Mouse (Mus musculus) frontal cortex, postnatal 25 days (tissue): Measurements from ENCODE around the gene Olfr644.

ENCODE experiments used
- DNase-seq, 2 experiments: peaks; one replicate each; pipeline ENCODE4 v3.0.0; 2022; ENCODE audit warnings: low spot score in 2 of 2

Olfr644 gene

GRCm38 (mm10) chr7:104071769-104072168, at the start of gene Olfr644:
Gene Olfr644, minus strand, starts transcription at chr7:104071869.
- no peak for DNase-seq

- no peak for DNase-seq
These were observed 33.0 kb upstream of the Olfr644 start, which contains the start of gene Olfr646 for GRCm38 (mm10) chr7:104104757-104104972. Gene Olfr646, plus strand, starts transcription at chr7:104104873.

- DNase-seq, result no peak
These were observed 32.5 kb upstream of the Olfr644 start for GRCm38 (mm10) chr7:104103913-104104756.

GRCm38 (mm10) chr7:104085365-104085764, 13.7 kb upstream of the Olfr644 start, which contains the start of gene Olfr645:
Gene Olfr645, minus strand, starts transcription at chr7:104085465.
- no peak for DNase-seq

GRCm38 (mm10) chr7:104061345-104061744, 10.3 kb downstream of the Olfr644 start, which contains the start of gene 4930516K23Rik:
Gene 4930516K23Rik, minus strand, starts transcription at chr7:104061445.
- DNase-seq, result no peak

- DNase-seq, result no peak
These were observed 12.5 kb downstream of the Olfr644 start for GRCm38 (mm10) chr7:104059215-104059614.

- DNase-seq, result no peak
These were observed 19.1 kb downstream of the Olfr644 start, which contains the start of gene Olfr642 for GRCm38 (mm10) chr7:104052566-104052965. Gene Olfr642, minus strand, starts transcription at chr7:104052666.

GRCm38 (mm10) chr7:104050745-104051144, 20.9 kb downstream of the Olfr644 start:
- DNase-seq, result no peak

GRCm38 (mm10) chr7:104035145-104035544, 36.5 kb downstream of the Olfr644 start, which contains the start of gene Olfr641:
Gene Olfr641, plus strand, starts transcription at chr7:104035445.
- DNase-seq, result no peak

GRCm38 (mm10) chr7:104026978-104027377, 44.7 kb downstream of the Olfr644 start:
- no peak for DNase-seq

- no peak for DNase-seq
These were observed 46.2 kb downstream of the Olfr644 start, which contains the start of gene Olfr640 for GRCm38 (mm10) chr7:104025473-104025872. Gene Olfr640, minus strand, starts transcription at chr7:104025573.

GRCm38 (mm10) chr7:104021651-104022050, 50.0 kb downstream of the Olfr644 start:
- no peak for DNase-seq

- no peak for DNase-seq
These were observed 52.7 kb downstream of the Olfr644 start for GRCm38 (mm10) chr7:104018953-104019352.

- DNase-seq, result no peak
These were observed 54.5 kb downstream of the Olfr644 start, which contains the start of gene Olfr639 for GRCm38 (mm10) chr7:104017203-104017602. Gene Olfr639, minus strand, starts transcription at chr7:104017303.
